Mouse (Mus musculus) testis, adult 2 months (tissue): Measurements from ENCODE around the gene Hfm1. TPM values are rescaled to one million over a fixed set of nuclear protein-coding genes. Genes with fewer than 3 reads are reported as not detected.
A peak's percentile ranks its signal among the peaks of the same experiment; 100 is the strongest.

Experiments used
- H3K27ac ChIP-seq: fragments of 200-500 bp; 2 replicates; pipeline ENCODE4 v1.5.1; 2012; ENCODE audit warnings: low read depth, low read length; ENCODE audit not compliant: control insufficient read depth, insufficient read depth
- H3K27me3 ChIP-seq: fragments of 200-500 bp; 2 replicates; pipeline ENCODE4 v1.6.1; 2012; ENCODE audit warnings: mild to moderate bottlenecking, low read length, moderate library complexity; ENCODE audit not compliant: control insufficient read depth, insufficient read depth
- H3K36me3 ChIP-seq: fragments of 200-500 bp; 2 replicates; pipeline ENCODE4 v1.6.1; 2012; ENCODE audit warnings: mild to moderate bottlenecking, low read length; ENCODE audit not compliant: control insufficient read depth, insufficient read depth
- H3K4me1 ChIP-seq: fragments of 200-500 bp; 2 replicates; pipeline ENCODE4 v1.6.1; 2012; ENCODE audit warnings: low read length; ENCODE audit not compliant: control insufficient read depth, insufficient read depth
- H3K4me3 ChIP-seq: fragments of 200-500 bp; 2 replicates; pipeline ENCODE4 v1.5.1; 2012; ENCODE audit warnings: low read depth, mild to moderate bottlenecking, low read length, moderate library complexity, mixed read lengths; ENCODE audit not compliant: control insufficient read depth
- CTCF ChIP-seq: fragments of 200-500 bp; IDR thresholded peaks from 2 replicates; pipeline ENCODE4 v1.5.1; 2012; ENCODE audit warnings: low read depth, mild to moderate bottlenecking, inconsistent platforms, low read length, moderate library complexity; ENCODE audit not compliant: control insufficient read depth, insufficient read depth, insufficient replicate concordance
- POLR2A ChIP-seq: fragments of 200-500 bp; IDR thresholded peaks from 2 replicates; pipeline ENCODE4 v1.6.1; 2012; ENCODE audit warnings: low read depth, mild to moderate bottlenecking, inconsistent platforms, low read length, moderate library complexity; ENCODE audit not compliant: control insufficient read depth
- polyA plus RNA-seq: library from polyadenylated mRNA; depleted of rRNA; stranded (reverse); fragments of >200 nt; gene quantifications from 2 replicates; pipeline ENCODE4 v1.2.3, GENCODE M21; 2012

Gene Hfm1
- polyA plus RNA-seq, 1 experiment: 8.9 TPM

- TF ChIP-seq POLR2A (no peak), CTCF (no peak)
- Histone ChIP-seq H3K4me3 (no peak overlapping the region), H3K27ac (no peak overlapping the region), H3K36me3 (no peaks in the 10 kb centered on the region), H3K4me1 (no peaks in the 10 kb centered on the region), H3K27me3 (no peaks in the 10 kb centered on the region)
Observed at GRCm38 (mm10) chr5:106843906-106844305, 82.2 kb downstream of the Hfm1 start.

- no peaks in the 10 kb centered on the region for H3K36me3 ChIP-seq
- H3K27ac ChIP-seq: no peak overlapping the region
- H3K4me3 ChIP-seq: no peak overlapping the region
- no peaks in the 10 kb centered on the region; the same call in 1 of the 2 replicates for H3K4me1 ChIP-seq
- TF ChIP-seq POLR2A: no peak
- TF ChIP-seq CTCF: no peak
- no peaks in the 10 kb centered on the region for H3K27me3 ChIP-seq
Observed at GRCm38 (mm10) chr5:106833025-106833424, 93.1 kb downstream of the Hfm1 start.

GRCm38 (mm10) chr5:106831401-106831800 is 94.7 kb downstream of the Hfm1 start:
- Histone ChIP-seq H3K27ac (no peak overlapping the region), H3K4me1 (no peaks in the 10 kb centered on the region; the same call in 1 of the 2 replicates), H3K36me3 (no peaks in the 10 kb centered on the region), H3K4me3 (no peak overlapping the region), H3K27me3 (no peaks in the 10 kb centered on the region)
- TF ChIP-seq POLR2A (no peak), CTCF (no peak)

- H3K27ac ChIP-seq: no peak overlapping the region
- no peak overlapping the region for H3K4me3 ChIP-seq
- no peaks in the 10 kb centered on the region for H3K36me3 ChIP-seq
- no peaks in the 10 kb centered on the region; the same call in 1 of the 2 replicates for H3K4me1 ChIP-seq
- TF ChIP-seq POLR2A (no peak), CTCF (no peak)
- H3K27me3 ChIP-seq: no peaks in the 10 kb centered on the region
Observed at GRCm38 (mm10) chr5:106830775-106831174, 95.3 kb downstream of the Hfm1 start.

- peaks cover 2% of the 10 kb centered on the region for H3K4me1 ChIP-seq
- no peak overlapping the region for H3K27ac ChIP-seq
- no peaks in the 10 kb centered on the region for H3K36me3 ChIP-seq
- H3K4me3 ChIP-seq: no peak overlapping the region
- H3K27me3 ChIP-seq: no peaks in the 10 kb centered on the region
- TF ChIP-seq CTCF (no peak), POLR2A (no peak)
Observed at GRCm38 (mm10) chr5:106826740-106827139, 99.4 kb downstream of the Hfm1 start.

DNA sequence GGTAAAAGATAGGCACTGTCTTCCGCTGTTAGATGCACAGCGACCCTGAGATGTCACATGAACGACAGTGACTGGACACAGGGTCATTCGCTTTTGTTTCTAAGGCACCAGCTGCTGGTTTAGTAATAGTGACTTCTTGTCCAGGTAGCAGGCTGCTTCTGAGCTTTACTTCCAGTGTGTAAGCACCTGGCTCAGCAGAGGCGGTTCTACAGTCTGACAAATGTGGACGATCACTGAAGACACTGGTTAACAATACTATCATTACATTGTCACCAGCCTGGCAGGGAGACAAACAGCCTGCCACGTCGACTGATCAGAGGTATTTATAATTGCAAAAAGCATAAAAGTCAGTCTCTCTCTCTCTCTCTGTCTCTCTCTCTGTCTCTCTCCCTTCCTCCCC is 100.1 kb downstream of the Hfm1 start:
- Histone ChIP-seq H3K4me3 (no peak overlapping the region), H3K27me3 (no peaks in the 10 kb centered on the region), H3K4me1 (peaks cover 2% of the 10 kb centered on the region), H3K27ac (peak overlapping the region; percentile 39; the same call in 1 of the 2 replicates), H3K36me3 (no peaks in the 10 kb centered on the region)
- TF ChIP-seq CTCF: no peak
- TF ChIP-seq POLR2A: no peak

DNA sequence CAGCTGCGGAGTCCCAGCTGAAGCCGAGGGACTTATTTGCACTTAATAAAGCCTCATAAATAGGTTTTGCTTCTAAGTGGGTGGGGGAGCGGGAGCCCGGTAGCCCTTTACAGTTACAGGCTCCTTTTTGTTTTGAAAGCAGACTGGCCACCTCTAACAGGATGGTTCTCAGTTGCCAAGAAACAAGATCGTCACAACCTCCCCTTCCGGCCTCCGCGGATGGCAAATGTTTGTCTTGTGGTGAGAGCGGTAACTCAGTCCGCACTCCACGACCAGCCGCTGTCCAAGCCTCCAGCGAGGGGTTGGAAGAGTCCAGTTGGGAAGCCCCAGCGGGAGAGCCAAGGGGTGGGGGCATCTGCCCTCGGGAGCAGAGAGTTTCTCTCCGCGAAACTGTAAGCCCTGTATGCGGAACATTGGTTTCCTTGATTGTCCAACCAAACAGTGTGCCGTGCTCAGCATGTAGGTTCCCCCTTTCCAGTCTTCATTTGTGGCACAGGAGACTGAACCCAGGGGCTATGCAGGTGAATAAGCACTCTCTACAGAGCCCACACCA is 100.7 kb downstream of the Hfm1 start:
- Histone ChIP-seq H3K4me1 (peaks cover 2% of the 10 kb centered on the region), H3K27me3 (no peaks in the 10 kb centered on the region), H3K4me3 (peak overlapping the region; percentile 8), H3K36me3 (no peaks in the 10 kb centered on the region), H3K27ac (peak overlapping the region; percentile 0; the same call in 1 of the 2 replicates)
- TF ChIP-seq POLR2A (peak; percentile 60), CTCF (no peak)

- no peak overlapping the region for H3K4me3 ChIP-seq
- H3K36me3 ChIP-seq: no peaks in the 10 kb centered on the region
- no peaks in the 10 kb centered on the region for H3K27me3 ChIP-seq
- peaks cover 2% of the 10 kb centered on the region for H3K4me1 ChIP-seq
- TF ChIP-seq POLR2A (no peak), CTCF (no peak)
- no peak overlapping the region for H3K27ac ChIP-seq
Observed at GRCm38 (mm10) chr5:106824716-106825115, 101.4 kb downstream of the Hfm1 start.
